Mouse (Mus musculus) MEL-GATA-1-ER (cell line): ENCODE measurements at regions not wholly inside any gene's neighbourhood (a gene's known extent, or its start where the extent isn't known, plus 50 kb on each side); places are given as distances from the start of the nearest gene placed in this dataset.

Experiments used
- DNase-seq: peaks from one replicate; pipeline ENCODE4 v3.0.0-alpha.2; 2012; ENCODE audit warnings: low read depth; ENCODE audit errors: extremely low read depth

GRCm38 (mm10) chr12:13100505-13101354 is 148.3 kb downstream of the Ddx1 start:
- no peak for DNase-seq

GRCm38 (mm10) chr12:13094111-13094851 is 152.6 kb upstream of the Mycn start:
- DNase-seq = no peak

GRCm38 (mm10) chr12:13085951-13086350 is 144.2 kb upstream of the Mycn start:
- no peak for DNase-seq

GRCm38 (mm10) chr12:13085484-13085883 is 143.8 kb upstream of the Mycn start:
- DNase-seq = no peak

- no peak for DNase-seq
Measured at GRCm38 (mm10) chr12:13083337-13084054, 141.8 kb upstream of the Mycn start.

GRCm38 (mm10) chr12:13080791-13081190 is 139.1 kb upstream of the Mycn start:
- DNase-seq = no peak

- DNase-seq = no peak
Measured at GRCm38 (mm10) chr12:13079832-13080231, 138.1 kb upstream of the Mycn start.

- no peak for DNase-seq
Measured at GRCm38 (mm10) chr12:13077689-13078088, 136.0 kb upstream of the Mycn start.

- no peak for DNase-seq
Measured at GRCm38 (mm10) chr12:13076699-13077287, 135.1 kb upstream of the Mycn start.

GRCm38 (mm10) chr12:13073126-13073886 is 131.6 kb upstream of the Mycn start:
- DNase-seq = no peak

GRCm38 (mm10) chr12:13067295-13067694 is 125.6 kb upstream of the Mycn start:
- no peak for DNase-seq

- peak; percentile 3 for DNase-seq
Measured at GRCm38 (mm10) chr12:13066604-13067181, 125.0 kb upstream of the Mycn start.

- no peak for DNase-seq
Measured at GRCm38 (mm10) chr12:13059473-13059872, 117.8 kb upstream of the Mycn start.

GRCm38 (mm10) chr12:13056246-13056645 is 114.5 kb upstream of the Mycn start:
- DNase-seq = no peak

- no peak for DNase-seq
Measured at GRCm38 (mm10) chr12:13054611-13055010, 112.9 kb upstream of the Mycn start.

GRCm38 (mm10) chr12:13053746-13054145 is 112.0 kb upstream of the Mycn start:
- no peak for DNase-seq

GRCm38 (mm10) chr12:13052845-13053623 is 111.3 kb upstream of the Mycn start:
- DNase-seq = no peak

- DNase-seq = no peak
Measured at GRCm38 (mm10) chr12:13052164-13052563, 110.5 kb upstream of the Mycn start.

- DNase-seq = no peak
Measured at GRCm38 (mm10) chr12:13049659-13050058, 107.9 kb upstream of the Mycn start.
